Mouse (Mus musculus): ENCODE measurements at regions not wholly inside any gene's neighbourhood (a gene's known extent, or its start where the extent isn't known, plus 50 kb on each side); places are given as distances from the start of the nearest gene placed in this dataset.
A peak's percentile ranks its signal among the peaks of the same experiment; 100 is the strongest.

DNA sequence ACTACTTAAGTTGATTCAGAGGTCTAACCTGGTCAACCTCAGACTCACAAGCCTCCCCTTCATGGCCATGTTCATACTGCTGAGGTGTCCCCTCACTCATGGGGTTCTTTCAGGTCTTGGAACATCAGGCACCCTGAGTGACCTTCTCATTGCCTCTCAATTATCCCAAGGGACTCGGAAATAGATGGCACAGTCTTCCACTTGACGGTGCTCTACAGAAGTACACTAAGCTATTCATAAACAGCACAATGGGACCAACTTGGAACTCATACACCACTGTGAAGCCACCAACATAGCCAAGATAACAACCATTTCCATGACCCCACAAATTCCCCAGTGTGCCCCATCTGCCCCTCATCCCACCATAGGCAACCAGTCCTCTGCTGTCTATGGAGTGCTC is 118.4 kb downstream of the Srek1 start:
- Histone ChIP-seq H3K9me3 (ENCODE audit: control insufficient read depth, low read length) (no peaks in the 10 kb centered on the region), H3K27ac (ENCODE audit: low read depth, low read length) (no peak overlapping the region), H3K4me1 (ENCODE audit: control insufficient read depth, insufficient read depth, low read length) (no peaks in the 10 kb centered on the region), H3K27me3 (ENCODE audit: control insufficient read depth, insufficient read depth, low read length) (no peaks in the 10 kb centered on the region; the same call in 1 of the 2 replicates), H3K4me3 (ENCODE audit: low read length) (no peak overlapping the region), H3K9ac (ENCODE audit: low read depth, low read length) (no peak overlapping the region), H3K36me3 (ENCODE audit: control insufficient read depth, insufficient read depth, low read length) (no peaks in the 10 kb centered on the region), H3K4me2 (replicated peaks; ENCODE audit: low read depth, low read length) (no peak overlapping the region)
- ATAC-seq (ENCODE audit: low FRiP score, low TSS enrichment): no peak
- 93% methylated on average over 2 of the region's 2 CpGs for WGBS

DNA sequence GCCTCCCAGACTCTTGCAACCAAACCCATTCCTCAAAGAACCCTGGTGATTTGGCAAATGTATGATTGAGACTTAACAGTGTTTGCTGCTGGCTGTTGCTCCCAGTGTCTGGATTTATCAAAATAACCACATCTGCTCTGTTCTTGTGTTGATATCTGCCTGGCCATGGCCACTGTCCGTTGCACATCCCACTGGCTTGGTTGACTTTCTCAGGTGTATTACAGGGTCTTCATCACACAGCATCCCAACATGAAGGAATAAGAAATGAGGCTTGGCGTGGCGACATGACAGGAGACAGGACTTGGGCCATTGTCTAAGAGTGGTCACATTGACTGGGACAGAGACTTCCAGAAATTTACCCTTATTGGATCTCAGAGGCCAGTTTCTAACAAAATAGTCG is 121.2 kb downstream of the Srek1 start:
- no peak for ATAC-seq (ENCODE audit: low FRiP score, low TSS enrichment)
- WGBS: 80% methylated on average over 4 of the region's 4 CpGs
- Histone ChIP-seq H3K9me3 (ENCODE audit: control insufficient read depth, low read length) (no peaks in the 10 kb centered on the region), H3K4me1 (ENCODE audit: control insufficient read depth, insufficient read depth, low read length) (no peaks in the 10 kb centered on the region), H3K27ac (ENCODE audit: low read depth, low read length) (no peak overlapping the region), H3K9ac (ENCODE audit: low read depth, low read length) (no peak overlapping the region), H3K4me3 (ENCODE audit: low read length) (no peak overlapping the region), H3K27me3 (ENCODE audit: control insufficient read depth, insufficient read depth, low read length) (no peaks in the 10 kb centered on the region; the same call in 1 of the 2 replicates), H3K4me2 (replicated peaks; ENCODE audit: low read depth, low read length) (no peak overlapping the region), H3K36me3 (ENCODE audit: control insufficient read depth, insufficient read depth, low read length) (no peaks in the 10 kb centered on the region)

DNA sequence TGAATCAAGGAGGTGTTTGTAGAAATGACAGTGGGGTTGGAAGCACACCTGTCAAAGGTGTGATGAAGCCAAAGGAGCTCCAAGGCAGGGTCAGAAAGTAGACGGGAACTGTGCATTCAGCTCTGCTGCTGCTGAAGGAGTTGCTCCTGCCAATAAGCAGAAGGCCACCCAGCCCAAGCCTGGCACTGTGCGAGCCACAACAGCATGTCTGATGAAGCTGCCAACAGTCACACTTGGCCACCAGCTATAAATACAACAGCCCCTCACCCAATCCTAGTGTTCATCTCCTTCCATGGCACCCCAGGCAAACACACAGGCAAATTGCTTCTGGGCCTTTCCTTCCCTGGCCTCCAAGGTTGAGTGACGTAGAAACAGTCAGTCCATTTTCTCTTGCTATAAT is 125.0 kb downstream of the Srek1 start:
- Histone ChIP-seq H3K9me3 (ENCODE audit: control insufficient read depth, low read length) (no peaks in the 10 kb centered on the region), H3K36me3 (ENCODE audit: control insufficient read depth, insufficient read depth, low read length) (no peaks in the 10 kb centered on the region), H3K4me1 (ENCODE audit: control insufficient read depth, insufficient read depth, low read length) (no peaks in the 10 kb centered on the region), H3K4me3 (ENCODE audit: low read length) (no peak overlapping the region), H3K9ac (ENCODE audit: low read depth, low read length) (no peak overlapping the region), H3K4me2 (replicated peaks; ENCODE audit: low read depth, low read length) (no peak overlapping the region), H3K27ac (ENCODE audit: low read depth, low read length) (no peak overlapping the region), H3K27me3 (ENCODE audit: control insufficient read depth, insufficient read depth, low read length) (no peaks in the 10 kb centered on the region)
- ATAC-seq (ENCODE audit: low FRiP score, low TSS enrichment): no peak
- WGBS: 88% methylated on average over 3 of the region's 3 CpGs

DNA sequence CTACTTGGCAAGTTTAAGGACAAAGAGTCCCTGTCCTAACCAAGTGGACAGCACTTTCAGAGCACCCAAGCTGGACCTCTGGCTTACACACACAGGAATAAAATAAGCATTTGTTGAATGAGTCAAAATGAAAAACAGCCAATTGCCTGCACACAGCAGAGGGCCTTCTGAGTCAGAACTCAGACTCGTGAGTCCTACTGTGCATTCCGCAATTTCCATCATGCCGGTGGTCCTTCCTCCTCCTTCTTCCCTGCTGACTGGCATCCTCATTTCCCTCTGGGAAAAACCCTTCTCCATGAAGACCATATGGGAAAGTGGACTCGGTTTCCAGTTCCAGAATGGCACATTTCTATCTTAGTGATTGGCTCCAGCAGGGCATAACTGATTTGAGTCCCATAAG is 126.4 kb downstream of the Srek1 start:
- no peaks in the 10 kb centered on the region; the same call in 1 of the 2 replicates for H3K4me1 ChIP-seq (ENCODE audit: control insufficient read depth, insufficient read depth, low read length)
- no peak overlapping the region for H3K4me3 ChIP-seq (ENCODE audit: low read length)
- no peak overlapping the region for H3K9ac ChIP-seq (ENCODE audit: low read depth, low read length)
- no peak overlapping the region for H3K4me2 ChIP-seq (replicated peaks; ENCODE audit: low read depth, low read length)
- ATAC-seq (ENCODE audit: low FRiP score, low TSS enrichment): no peak
- no peaks in the 10 kb centered on the region for H3K27me3 ChIP-seq (ENCODE audit: control insufficient read depth, insufficient read depth, low read length)
- 74% methylated on average over 4 of the region's 4 CpGs for WGBS
- H3K9me3 ChIP-seq (ENCODE audit: control insufficient read depth, low read length): no peaks in the 10 kb centered on the region
- H3K36me3 ChIP-seq (ENCODE audit: control insufficient read depth, insufficient read depth, low read length): no peaks in the 10 kb centered on the region
- no peak overlapping the region for H3K27ac ChIP-seq (ENCODE audit: low read depth, low read length)

DNA sequence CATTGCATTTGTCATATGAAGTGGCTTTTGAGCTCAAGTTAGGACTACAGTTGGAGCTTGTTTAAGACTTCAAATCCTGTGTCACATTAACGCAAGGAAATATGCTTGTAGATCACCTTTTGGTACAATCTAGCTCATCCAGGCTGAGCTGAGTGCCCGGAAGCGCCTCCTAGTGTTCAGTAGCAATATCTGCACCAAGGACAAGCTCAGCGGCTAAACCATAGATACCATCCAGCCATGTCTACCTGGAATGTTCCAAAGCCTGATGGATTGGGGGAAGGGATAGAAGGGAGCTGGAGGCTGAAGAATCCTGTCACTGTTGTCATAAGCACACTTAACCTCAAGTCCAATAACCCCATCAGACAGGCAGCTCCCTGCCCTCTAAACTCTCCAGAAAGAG is 128.4 kb downstream of the Srek1 start:
- ATAC-seq (ENCODE audit: low FRiP score, low TSS enrichment): no peak
- H3K4me1 ChIP-seq (ENCODE audit: control insufficient read depth, insufficient read depth, low read length): no peaks in the 10 kb centered on the region; the same call in 1 of the 2 replicates
- H3K9ac ChIP-seq (ENCODE audit: low read depth, low read length): no peak overlapping the region
- H3K4me2 ChIP-seq (replicated peaks; ENCODE audit: low read depth, low read length): no peak overlapping the region
- H3K27ac ChIP-seq (ENCODE audit: low read depth, low read length): no peak overlapping the region
- H3K9me3 ChIP-seq (ENCODE audit: control insufficient read depth, low read length): no peaks in the 10 kb centered on the region
- no peak overlapping the region for H3K4me3 ChIP-seq (ENCODE audit: low read length)
- 32% methylated on average over 4 of the region's 4 CpGs for WGBS
- no peaks in the 10 kb centered on the region for H3K27me3 ChIP-seq (ENCODE audit: control insufficient read depth, insufficient read depth, low read length)
- no peaks in the 10 kb centered on the region for H3K36me3 ChIP-seq (ENCODE audit: control insufficient read depth, insufficient read depth, low read length)

DNA sequence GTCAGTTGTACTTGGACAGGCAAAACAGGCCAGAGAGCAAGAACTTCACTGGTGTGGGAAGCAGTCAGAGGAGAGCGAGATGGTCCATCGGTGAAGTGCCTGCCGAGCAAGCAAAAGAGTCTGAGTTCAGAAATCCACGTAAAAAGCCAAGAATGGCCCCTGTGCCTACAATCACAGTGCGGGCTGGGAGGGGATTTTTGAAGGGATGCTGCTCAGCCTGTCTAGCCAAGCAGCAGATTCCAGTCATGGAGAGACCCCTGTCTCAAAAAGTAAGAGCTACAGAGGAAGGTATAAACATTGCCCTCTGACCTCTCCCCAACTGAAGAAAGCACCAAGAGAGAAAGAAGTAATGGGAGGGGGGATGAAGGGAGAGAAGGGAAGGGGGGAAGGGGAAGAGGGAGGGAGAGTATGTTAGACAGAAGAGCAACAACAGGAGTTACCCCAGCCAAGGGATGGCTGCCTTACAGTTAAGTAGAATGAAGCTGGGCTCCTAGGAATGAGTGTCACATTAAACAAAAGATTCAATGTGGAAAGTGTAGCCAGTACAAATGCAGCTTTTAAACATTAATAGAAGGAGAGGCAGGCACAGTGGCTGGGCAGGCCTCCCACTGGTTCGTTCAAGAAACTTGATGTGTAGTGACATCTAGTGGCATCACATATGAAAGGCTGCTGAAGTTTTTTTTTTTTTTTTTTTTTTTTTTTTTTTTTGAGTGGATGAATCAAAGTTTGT is 130.2 kb downstream of the Srek1 start:
- no peaks in the 10 kb centered on the region for H3K9me3 ChIP-seq (ENCODE audit: control insufficient read depth, low read length)
- no peak overlapping the region for H3K4me3 ChIP-seq (ENCODE audit: low read length)
- no peak overlapping the region for H3K27ac ChIP-seq (ENCODE audit: low read depth, low read length)
- H3K36me3 ChIP-seq (ENCODE audit: control insufficient read depth, insufficient read depth, low read length): no peaks in the 10 kb centered on the region
- ATAC-seq (ENCODE audit: low FRiP score, low TSS enrichment): peak; percentile 66; the same call in 1 of the 2 replicates
- H3K9ac ChIP-seq (ENCODE audit: low read depth, low read length): no peak overlapping the region
- H3K27me3 ChIP-seq (ENCODE audit: control insufficient read depth, insufficient read depth, low read length): no peaks in the 10 kb centered on the region
- WGBS: 54% methylated on average over 6 of the region's 6 CpGs
- no peaks in the 10 kb centered on the region; the same call in 1 of the 2 replicates for H3K4me1 ChIP-seq (ENCODE audit: control insufficient read depth, insufficient read depth, low read length)
- H3K4me2 ChIP-seq (replicated peaks; ENCODE audit: low read depth, low read length): no peak overlapping the region

DNA sequence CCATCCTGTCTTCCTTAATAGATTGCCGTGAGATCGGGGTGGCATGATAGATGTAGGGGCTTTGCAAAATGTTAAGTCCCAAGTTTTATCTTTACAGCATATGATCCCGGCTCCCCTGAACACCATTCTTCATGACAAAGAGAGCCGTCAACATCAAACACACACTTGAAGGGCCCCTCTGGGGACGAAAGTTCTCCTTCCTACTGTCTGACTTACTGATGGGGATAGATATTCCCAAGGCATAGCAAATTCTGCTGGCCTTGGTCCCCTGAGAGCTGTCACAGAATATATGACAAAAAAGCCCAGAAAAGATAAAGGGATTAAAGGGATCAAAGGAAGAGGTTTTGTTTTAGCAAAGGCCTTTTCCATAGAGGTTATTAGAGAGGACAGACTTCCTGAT is 130.9 kb downstream of the Srek1 start:
- no peak overlapping the region for H3K27ac ChIP-seq (ENCODE audit: low read depth, low read length)
- ATAC-seq (ENCODE audit: low FRiP score, low TSS enrichment): no peak
- H3K27me3 ChIP-seq (ENCODE audit: control insufficient read depth, insufficient read depth, low read length): no peaks in the 10 kb centered on the region
- WGBS: 30% methylated on average over 5 of the region's 5 CpGs
- no peak overlapping the region for H3K9ac ChIP-seq (ENCODE audit: low read depth, low read length)
- no peaks in the 10 kb centered on the region for H3K36me3 ChIP-seq (ENCODE audit: control insufficient read depth, insufficient read depth, low read length)
- no peak overlapping the region for H3K4me2 ChIP-seq (replicated peaks; ENCODE audit: low read depth, low read length)
- H3K4me3 ChIP-seq (ENCODE audit: low read length): no peak overlapping the region
- no peaks in the 10 kb centered on the region for H3K9me3 ChIP-seq (ENCODE audit: control insufficient read depth, low read length)
- H3K4me1 ChIP-seq (ENCODE audit: control insufficient read depth, insufficient read depth, low read length): no peaks in the 10 kb centered on the region; the same call in 1 of the 2 replicates

DNA sequence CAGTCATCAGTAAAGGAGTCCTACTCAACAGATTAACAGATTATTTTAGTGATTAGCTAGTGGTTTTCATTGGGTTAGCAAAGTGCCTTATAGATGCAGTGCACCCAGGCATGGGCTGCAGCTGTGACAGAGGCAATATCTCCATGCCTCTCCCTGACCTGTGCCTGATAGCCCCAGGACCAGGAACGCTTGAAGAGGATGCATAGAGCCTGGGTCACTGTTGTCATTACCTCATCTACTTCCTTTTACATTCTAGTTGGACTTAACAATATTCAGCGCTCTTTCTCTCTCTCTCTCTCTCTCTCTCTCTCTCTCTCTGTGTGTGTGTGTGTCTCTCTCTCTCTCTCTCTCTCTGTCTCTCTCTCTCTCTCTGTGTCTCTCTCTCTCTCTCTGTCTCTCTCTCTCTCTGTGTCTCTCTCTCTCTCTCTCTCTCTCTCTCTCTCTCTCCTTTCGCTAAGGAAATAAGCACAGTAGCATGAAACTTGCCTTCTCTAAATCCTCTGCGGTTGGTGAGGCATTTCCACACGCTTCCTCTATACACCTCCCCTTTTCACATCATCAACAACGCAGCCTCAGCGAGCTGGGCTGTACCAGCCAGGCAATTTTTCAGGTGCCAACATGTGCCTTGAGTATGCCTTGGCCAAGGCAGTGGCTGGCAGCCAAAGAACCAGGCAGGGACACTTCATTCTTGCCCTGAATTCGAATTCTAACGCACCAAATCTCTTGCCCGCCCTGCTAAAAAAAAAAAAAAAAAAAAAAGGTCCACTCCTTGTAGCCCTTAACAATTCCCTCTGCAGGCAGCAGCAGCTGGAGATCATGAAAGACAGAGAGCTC is 131.6 kb downstream of the Srek1 start:
- WGBS: 72% methylated on average over 10 of the region's 10 CpGs
- ATAC-seq (ENCODE audit: low FRiP score, low TSS enrichment): no peak
- Histone ChIP-seq H3K27ac (ENCODE audit: low read depth, low read length) (no peak overlapping the region), H3K4me3 (ENCODE audit: low read length) (no peak overlapping the region), H3K9me3 (ENCODE audit: control insufficient read depth, low read length) (no peaks in the 10 kb centered on the region), H3K4me2 (replicated peaks; ENCODE audit: low read depth, low read length) (no peak overlapping the region), H3K4me1 (ENCODE audit: control insufficient read depth, insufficient read depth, low read length) (no peaks in the 10 kb centered on the region; the same call in 1 of the 2 replicates), H3K9ac (ENCODE audit: low read depth, low read length) (no peak overlapping the region), H3K27me3 (ENCODE audit: control insufficient read depth, insufficient read depth, low read length) (no peaks in the 10 kb centered on the region), H3K36me3 (ENCODE audit: control insufficient read depth, insufficient read depth, low read length) (no peaks in the 10 kb centered on the region)

DNA sequence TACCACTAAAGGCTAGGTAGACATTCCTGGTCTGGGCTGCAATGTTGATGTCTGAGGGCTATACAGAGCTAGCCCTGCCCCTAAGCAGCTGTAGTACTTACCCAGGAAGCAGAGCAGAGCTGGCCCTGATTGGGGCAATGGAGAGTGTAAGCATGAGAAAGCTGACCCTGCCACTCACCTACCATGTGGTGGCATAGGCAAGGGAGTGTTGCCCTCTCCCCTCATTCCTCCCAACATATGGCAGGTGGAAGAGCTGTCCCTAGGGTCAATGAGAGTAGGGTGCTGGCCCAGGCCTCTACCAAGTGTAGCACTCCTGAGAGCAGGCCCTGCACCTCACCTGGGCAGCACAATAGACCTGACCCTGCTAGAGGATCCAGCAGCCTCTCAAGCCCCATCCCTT is 136.4 kb downstream of the Srek1 start:
- no peak overlapping the region for H3K9ac ChIP-seq (ENCODE audit: low read depth, low read length)
- H3K4me3 ChIP-seq (ENCODE audit: low read length): no peak overlapping the region
- H3K36me3 ChIP-seq (ENCODE audit: control insufficient read depth, insufficient read depth, low read length): no peaks in the 10 kb centered on the region
- H3K27me3 ChIP-seq (ENCODE audit: control insufficient read depth, insufficient read depth, low read length): no peaks in the 10 kb centered on the region
- ATAC-seq (ENCODE audit: low FRiP score, low TSS enrichment): no peak
- H3K4me2 ChIP-seq (replicated peaks; ENCODE audit: low read depth, low read length): no peak overlapping the region
- H3K9me3 ChIP-seq (ENCODE audit: control insufficient read depth, low read length): no peaks in the 10 kb centered on the region
- H3K27ac ChIP-seq (ENCODE audit: low read depth, low read length): no peak overlapping the region
- H3K4me1 ChIP-seq (ENCODE audit: control insufficient read depth, insufficient read depth, low read length): no peaks in the 10 kb centered on the region

Measured in kidney, embryonic 14.5 days (tissue).